Mouse (Mus musculus) megakaryocyte-erythroid progenitor cell, adult 5-6 weeks (primary cell): Measurements from ENCODE around the gene Ezr. TPM values are rescaled to one million over a fixed set of nuclear protein-coding genes. Genes with fewer than 3 reads are reported as not detected.

Experiments used
- total RNA-seq, 2 experiments: library from RNA; stranded (forward) in 1 of 2; stranded (reverse) in 1 of 2; fragments of 200-1000, 215-1000 nt in 1 of 2; fragments of >200 nt in 1 of 2; fragmentation: Nextera tagmentation in 1 of 2; gene quantifications; 2 replicates each; pipeline ENCODE4 v1.2.3; 2014 to 2017

Gene Ezr
- total RNA-seq, 2 experiments from 2014 or later, result 82.2 to 203 TPM

Other genes starting within 250 kb of the Ezr start
- gene Dynlt1c, start 181.1 kb downstream of the Ezr start, total RNA-seq (2014; fragmentation: Nextera tagmentation), result 6.5 and 14.3 TPM in 2 replicates
- gene Dynlt1c, start 181.1 kb downstream of the Ezr start, total RNA-seq (2017), result 6.3 TPM in 1 of 2 replicates, not detected in the other
- 109 and 153 TPM in 2 replicates for gene Dynlt1f, start 126.9 kb downstream of the Ezr start, total RNA-seq (2014; fragmentation: Nextera tagmentation)
- 95.6 and 153 TPM in 2 replicates for gene Dynlt1f, start 126.9 kb downstream of the Ezr start, total RNA-seq (2017)
- gene Sytl3, start 123.7 kb downstream of the Ezr start, total RNA-seq (2014; fragmentation: Nextera tagmentation), result 1.7 TPM in 1 of 2 replicates, not detected in the other
- 4.2 TPM in 1 of 2 replicates, not detected in the other for gene Sytl3, start 123.7 kb downstream of the Ezr start, total RNA-seq (2017)
- gene Rsph3b, start 165.9 kb upstream of the Ezr start, total RNA-seq (2014; fragmentation: Nextera tagmentation), result 25.6 and 30.5 TPM in 2 replicates
- gene Rsph3b, start 165.9 kb upstream of the Ezr start, total RNA-seq (2017), result 40.8 and 42.2 TPM in 2 replicates
- 43.6 and 70.2 TPM in 2 replicates for gene Tagap1, start 178.4 kb upstream of the Ezr start, total RNA-seq (2014; fragmentation: Nextera tagmentation)
- gene Tagap1, start 178.4 kb upstream of the Ezr start, total RNA-seq (2017), result 35.9 and 36.3 TPM in 2 replicates
- gene Rnaset2b, start 187.8 kb upstream of the Ezr start, total RNA-seq (2014; fragmentation: Nextera tagmentation), result 123 and 163 TPM in 2 replicates
- gene Rnaset2b, start 187.8 kb upstream of the Ezr start, total RNA-seq (2017), result 276 and 277 TPM in 2 replicates
- gene Gm49721, start 196.1 kb upstream of the Ezr start, total RNA-seq (2014; fragmentation: Nextera tagmentation), result not detected in 2 replicates
- gene Gm49721, start 196.1 kb upstream of the Ezr start, total RNA-seq (2017), result not detected in 2 replicates
- gene Gm1604a, start 242.8 kb upstream of the Ezr start, total RNA-seq (2014; fragmentation: Nextera tagmentation), result 0.90 TPM in 1 of 2 replicates, not detected in the other
- not detected in 2 replicates for gene Gm1604a, start 242.8 kb upstream of the Ezr start, total RNA-seq (2017)